Mouse (Mus musculus) midbrain, embryonic 12.5 days (tissue): ENCODE data around the gene Gpbp1l1. TPM values are rescaled to one million over a fixed set of nuclear protein-coding genes. Genes with fewer than 3 reads are reported as not detected.

Experiments used
- polyA plus RNA-seq: library from polyadenylated mRNA; unstranded; fragments of >200 nt; fragmentation: Nextera tagmentation; extraction: Ambion mirVana; gene quantifications from 2 replicates; pipeline ENCODE4 v1.2.1, GENCODE M21; 2016

Gene Gpbp1l1
- polyA plus RNA-seq, 1 experiment from 2014 or later, result 27.3 TPM

Other genes with a start within 250 kb of the Gpbp1l1 start
- 37.4 and 38.8 TPM in 2 replicates for gene Mast2, start 93.5 kb upstream of the Gpbp1l1 start, polyA plus RNA-seq
- gene Ipp, start 50.1 kb upstream of the Gpbp1l1 start, polyA plus RNA-seq, result 16.5 and 16.8 TPM in 2 replicates
- 27.3 and 29.1 TPM in 2 replicates for gene Tmem69, start 1.7 kb upstream of the Gpbp1l1 start, polyA plus RNA-seq
- 3.4 and 4.6 TPM in 2 replicates for gene Ccdc17, start 39.0 kb downstream of the Gpbp1l1 start, polyA plus RNA-seq
- gene Nasp, start 70.3 kb downstream of the Gpbp1l1 start, polyA plus RNA-seq, result 229 and 242 TPM in 2 replicates
- 463 and 513 TPM in 2 replicates for gene Akr1a1, start 94.0 kb downstream of the Gpbp1l1 start, polyA plus RNA-seq
- gene Prdx1, start 127.9 kb downstream of the Gpbp1l1 start, polyA plus RNA-seq, result 740 and 818 TPM in 2 replicates
- 32.0 and 35.7 TPM in 2 replicates for gene Mmachc, start 150.7 kb downstream of the Gpbp1l1 start, polyA plus RNA-seq
- gene Ccdc163, start 150.9 kb downstream of the Gpbp1l1 start, polyA plus RNA-seq, result 27.6 and 28.9 TPM in 2 replicates
- gene Tesk2, start 163.3 kb downstream of the Gpbp1l1 start, polyA plus RNA-seq, result 5.3 and 5.7 TPM in 2 replicates
- 29.5 and 33.5 TPM in 2 replicates for gene Toe1, start 250.0 kb downstream of the Gpbp1l1 start, polyA plus RNA-seq